Mouse (Mus musculus) ES-Bruce4 (cell line): ENCODE data around the gene Gad2.

Source experiments
- CTCF ChIP-seq: IDR thresholded peaks from one replicate; pipeline ENCODE4 v1.8.1; 2011; ENCODE audit warnings: low read depth, low read length
- EP300 ChIP-seq: IDR thresholded peaks from 2 replicates; pipeline ENCODE4 v1.6.1; 2011; ENCODE audit warnings: low read depth, low read length; ENCODE audit not compliant: insufficient read depth
- POLR2A ChIP-seq: IDR thresholded peaks from one replicate; pipeline ENCODE4 v1.8.1; 2011; ENCODE audit warnings: low read length; ENCODE audit not compliant: insufficient read depth

DNA sequence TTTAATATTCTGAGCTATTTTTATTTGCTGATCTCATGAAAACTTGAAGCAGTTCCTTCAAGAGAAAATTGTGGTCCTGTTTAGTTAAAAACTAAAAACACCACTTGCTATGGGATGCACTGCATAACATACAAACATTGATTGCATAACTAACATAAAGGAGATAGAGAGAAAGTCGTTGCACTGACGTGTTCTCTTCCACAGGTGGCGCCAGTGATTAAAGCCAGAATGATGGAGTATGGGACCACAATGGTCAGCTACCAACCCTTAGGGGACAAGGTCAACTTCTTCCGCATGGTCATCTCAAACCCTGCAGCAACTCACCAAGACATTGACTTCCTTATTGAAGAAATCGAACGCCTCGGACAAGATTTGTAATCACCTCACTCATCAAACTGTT is 68.0 kb downstream of the Gad2 start:
- TF ChIP-seq CTCF (peak; percentile 28), EP300 (no peak), POLR2A (no peak)
